Mouse (Mus musculus) left cerebral cortex, postnatal 10 days (tissue): ENCODE measurements at regions not wholly inside any gene's neighbourhood (a gene's known extent, or its start where the extent isn't known, plus 50 kb on each side); places are given as distances from the start of the nearest gene placed in this dataset.

ENCODE experiments used
- DNase-seq, 2 experiments: peaks; one replicate each; pipeline ENCODE4 v3.0.0; 2021 to 2022; ENCODE audit warnings: low spot score in 2 of 2, mixed read lengths in 1 of 2; ENCODE audit errors: extremely low spot score in 1 of 2
- intact Hi-C: fragments of 180-260 bp; cut with DNase I; formaldehyde crosslinking; loops from one replicate; pipeline ENCODE4 v1.15.1; 2025

- intact Hi-C loops: no loop called here
- DNase-seq: no peak
These were observed 77.7 kb downstream of the Fam76b start for GRCm38 (mm10) chr9:13905086-13905669.

GRCm38 (mm10) chr9:13906736-13907135, 79.2 kb downstream of the Fam76b start:
- no peak for DNase-seq
- intact Hi-C loops: no loop called here

DNA sequence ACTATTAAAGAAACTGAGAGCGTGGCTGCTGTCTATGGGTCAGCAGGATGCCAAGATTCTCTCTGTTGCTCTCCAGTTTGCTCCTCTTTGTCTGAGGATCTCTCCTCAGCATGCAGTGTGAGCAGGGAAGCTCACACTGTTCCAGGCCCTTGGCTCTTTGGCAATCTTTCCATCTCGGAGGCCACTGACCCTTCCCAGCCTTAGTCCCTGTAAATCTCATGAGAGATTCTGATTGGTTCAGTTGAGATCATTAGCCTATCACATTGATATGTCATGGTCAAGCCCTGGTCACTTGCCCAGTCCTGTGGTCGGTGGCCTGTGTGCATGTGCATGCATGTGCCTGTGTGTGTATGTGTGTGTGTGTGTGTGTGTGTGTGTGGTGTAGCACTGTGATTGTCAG, 82.1 kb downstream of the Fam76b start:
- no peak for DNase-seq
- intact Hi-C loops: no loop called here

DNA sequence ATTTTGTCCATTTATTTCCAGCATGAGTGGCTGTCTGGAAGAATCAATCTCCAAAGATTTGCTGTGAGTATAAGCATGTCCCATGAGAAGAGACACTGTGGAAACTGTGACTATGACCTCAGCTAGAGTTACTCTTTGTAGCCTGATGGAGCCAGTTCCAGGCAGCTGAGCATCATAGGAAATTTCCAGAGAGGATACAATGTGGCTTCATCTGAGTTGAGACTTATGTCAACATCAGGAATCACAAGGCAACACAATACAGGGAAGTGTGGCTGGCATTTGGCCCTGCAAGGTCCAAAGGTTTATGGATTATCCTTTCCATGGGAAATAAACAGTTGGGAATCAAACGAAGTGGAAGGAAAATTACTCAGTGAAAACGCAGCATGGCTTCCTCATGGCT, 82.6 kb downstream of the Fam76b start:
- intact Hi-C loops: no loop called here
- DNase-seq: peak in 1 of 2 experiments; percentile 64

DNA sequence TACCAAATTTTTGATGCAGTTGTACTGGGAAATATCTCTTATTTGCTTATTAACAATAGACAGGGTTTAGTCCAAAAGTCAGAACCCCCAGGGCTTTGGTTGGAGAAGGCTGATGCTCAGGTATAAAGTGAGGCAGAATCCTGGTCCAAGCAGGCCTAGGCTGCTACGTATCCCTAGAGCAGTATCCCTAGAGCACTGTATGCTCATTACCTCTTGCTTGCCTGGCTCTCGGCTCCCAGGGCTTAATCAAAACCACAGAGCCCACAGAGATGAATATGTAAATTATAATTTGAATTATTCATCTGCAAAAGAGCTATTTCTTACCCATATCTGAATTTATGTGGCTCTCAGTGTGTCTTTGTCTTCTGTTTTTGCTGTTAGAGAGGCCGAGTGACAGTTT, 85.9 kb downstream of the Fam76b start:
- DNase-seq: no peak

GRCm38 (mm10) chr9:13914131-13914530, 86.6 kb downstream of the Fam76b start:
- intact Hi-C loops: no loop called here
- DNase-seq: no peak

More for the DNA sequence above, 85.9 kb downstream of the Fam76b start:
- intact Hi-C loops: no loop called here

DNA sequence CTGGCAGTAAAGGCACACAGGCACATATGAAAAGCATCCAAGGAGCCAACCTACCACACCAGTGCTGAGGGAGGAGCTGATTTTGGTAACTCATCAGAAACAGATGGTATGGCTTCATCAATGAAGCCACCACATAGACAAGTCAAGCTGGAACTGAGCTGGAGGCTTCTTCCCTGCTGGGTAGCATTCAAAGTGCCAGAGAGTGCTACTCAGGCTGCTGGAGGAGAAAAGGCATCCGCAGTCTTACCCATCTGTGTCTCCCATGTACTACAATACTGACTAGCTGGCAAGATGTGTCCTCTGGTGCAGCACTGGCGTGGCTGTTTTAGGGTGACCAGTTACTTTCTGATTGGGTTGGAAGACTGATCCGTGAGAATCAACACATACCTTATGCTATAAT, 87.3 kb downstream of the Fam76b start:
- DNase-seq: no peak
- intact Hi-C loops: no loop called here

GRCm38 (mm10) chr9:13916837-13917236, 89.3 kb downstream of the Fam76b start:
- no peak for DNase-seq
- intact Hi-C loops: no loop called here

GRCm38 (mm10) chr9:13918606-13919202, 91.2 kb downstream of the Fam76b start:
- DNase-seq: peak in 1 of 2 experiments; percentile 36
- intact Hi-C loops: no loop called here

- intact Hi-C loops: no loop called here
- no peak for DNase-seq
These were observed 92.4 kb downstream of the Fam76b start for GRCm38 (mm10) chr9:13919739-13920410.

DNA sequence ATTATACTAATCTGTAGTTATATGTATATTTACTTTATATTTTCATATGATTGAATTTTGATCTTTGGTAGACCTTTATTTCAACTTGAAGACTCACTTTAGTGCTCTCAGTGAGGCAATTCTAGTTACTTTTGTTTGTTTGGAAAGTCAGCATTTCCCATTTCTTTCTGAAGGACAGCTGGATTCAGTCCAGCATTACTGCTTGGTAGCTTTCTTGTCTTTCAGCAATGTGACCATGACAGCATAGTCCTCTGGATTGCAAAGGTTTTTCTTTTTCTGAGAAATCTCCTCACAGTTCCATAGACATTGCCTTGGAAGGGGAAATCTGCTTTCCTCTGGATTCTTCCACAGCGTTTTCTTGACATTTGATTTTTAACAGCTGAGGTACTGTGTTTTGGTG, 93.1 kb downstream of the Fam76b start:
- intact Hi-C loops: no loop called here
- no peak for DNase-seq

DNA sequence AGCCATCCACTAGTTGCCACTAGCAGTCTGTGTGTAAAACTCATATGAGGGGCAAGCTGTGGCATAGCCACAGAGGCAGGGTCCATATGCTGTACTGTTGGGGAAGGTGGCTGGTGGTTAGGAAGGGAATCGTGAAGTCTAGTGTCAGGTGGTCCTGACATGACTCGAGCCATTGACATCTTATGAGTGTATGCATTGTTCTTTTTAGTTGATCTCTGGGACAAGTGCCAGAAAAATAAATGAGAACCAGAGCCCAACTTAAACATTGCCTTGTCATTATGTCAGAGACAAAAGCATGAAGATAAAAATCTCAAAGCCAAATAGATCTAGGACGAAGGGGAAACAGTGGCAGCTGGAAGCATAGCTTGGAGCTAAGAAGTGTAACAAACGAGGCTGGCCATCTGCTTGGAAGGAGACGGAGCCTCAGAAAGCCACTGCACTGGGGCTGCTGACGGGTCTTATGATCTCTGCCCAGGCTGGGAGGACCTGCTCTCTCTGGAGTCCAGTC, 104.5 kb downstream of the Fam76b start:
- no peak for DNase-seq
- intact Hi-C loops: no loop called here

DNA sequence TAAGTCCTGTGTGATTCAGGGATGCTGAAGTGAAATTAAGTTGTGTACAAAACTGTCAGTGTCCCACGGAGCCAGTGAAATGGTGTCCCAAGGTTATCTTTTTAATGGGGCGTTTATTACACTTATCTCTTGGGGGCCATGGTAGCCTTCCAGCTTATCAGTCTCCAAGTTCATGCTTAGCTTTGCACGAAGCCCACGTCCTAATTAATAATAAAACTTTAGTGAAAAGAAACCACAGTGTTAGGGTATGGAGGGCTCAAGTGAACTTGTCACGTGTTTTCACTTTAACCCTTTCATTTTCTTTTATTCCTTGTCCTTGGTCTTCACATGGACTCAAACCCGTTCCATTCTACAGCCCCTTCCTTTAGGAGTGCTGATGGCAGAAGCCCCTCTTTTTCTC, 105.9 kb downstream of the Fam76b start:
- DNase-seq: no peak
- intact Hi-C loops: no loop called here

DNA sequence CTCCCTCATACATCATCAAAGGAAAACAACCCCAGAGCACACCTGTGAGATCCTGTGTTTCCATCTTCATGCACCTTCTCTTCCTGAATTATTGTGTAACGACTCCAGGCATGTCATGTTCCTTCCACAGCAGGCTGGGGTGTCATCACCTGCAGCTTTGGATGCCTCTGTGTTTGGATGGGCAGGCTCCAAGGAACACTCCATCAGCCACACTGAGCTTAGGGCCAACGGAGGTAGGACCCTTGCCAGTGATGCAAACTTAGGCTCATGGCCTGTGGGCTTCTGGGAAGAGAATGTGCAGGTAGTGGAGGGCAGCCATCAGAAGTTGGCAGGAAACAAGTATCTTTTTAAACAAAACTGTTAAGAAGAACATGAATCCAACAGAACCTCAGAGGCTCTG, 109.8 kb downstream of the Fam76b start:
- DNase-seq: no peak
- intact Hi-C loops: no loop called here

DNA sequence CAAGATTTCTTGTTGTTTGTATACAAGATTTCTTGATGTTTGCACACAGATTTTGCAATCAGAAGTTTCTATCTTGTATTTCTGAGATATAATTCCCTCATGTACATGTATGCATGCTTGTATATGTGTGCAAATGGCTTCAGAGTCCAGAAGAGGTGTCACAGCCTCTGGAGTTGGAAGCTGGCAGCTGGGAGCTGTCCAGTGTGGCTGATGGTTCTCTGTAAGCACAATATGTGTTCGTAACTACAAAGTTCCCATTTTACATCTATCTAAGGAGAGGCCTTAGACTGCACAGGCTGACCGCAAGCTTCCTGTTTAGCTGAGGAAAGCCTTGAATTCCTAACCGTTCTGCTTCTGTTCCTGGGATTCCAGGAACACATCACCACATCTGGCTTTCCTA, 119.0 kb downstream of the Fam76b start:
- intact Hi-C loops: no loop called here
- no peak for DNase-seq

DNA sequence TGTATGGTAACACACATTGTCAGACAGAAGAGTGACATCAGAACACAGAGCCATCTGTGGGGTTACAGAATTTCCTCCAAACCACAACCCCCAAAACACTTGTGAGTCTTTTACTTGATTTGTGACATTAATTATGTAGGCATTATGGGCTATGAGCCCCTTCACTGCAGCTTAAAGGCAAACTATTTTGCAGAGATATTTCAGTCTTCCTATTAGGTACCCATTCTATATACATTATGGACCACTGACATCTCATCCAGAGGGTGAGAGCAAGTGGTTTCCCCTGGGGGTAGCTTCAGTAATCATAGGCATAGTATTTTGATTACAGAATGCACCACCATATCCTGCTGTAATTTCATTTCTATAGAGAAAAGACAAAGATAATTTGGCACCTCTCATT, 124.6 kb downstream of the Fam76b start:
- DNase-seq: no peak
- intact Hi-C loops: no loop called here

- intact Hi-C loops: no loop called here
- DNase-seq: no peak
These were observed 135.7 kb downstream of the Fam76b start for GRCm38 (mm10) chr9:13963140-13963763.

- DNase-seq: no peak
- intact Hi-C loops: no loop called here
These were observed 136.3 kb downstream of the Fam76b start for GRCm38 (mm10) chr9:13963796-13964195.

DNA sequence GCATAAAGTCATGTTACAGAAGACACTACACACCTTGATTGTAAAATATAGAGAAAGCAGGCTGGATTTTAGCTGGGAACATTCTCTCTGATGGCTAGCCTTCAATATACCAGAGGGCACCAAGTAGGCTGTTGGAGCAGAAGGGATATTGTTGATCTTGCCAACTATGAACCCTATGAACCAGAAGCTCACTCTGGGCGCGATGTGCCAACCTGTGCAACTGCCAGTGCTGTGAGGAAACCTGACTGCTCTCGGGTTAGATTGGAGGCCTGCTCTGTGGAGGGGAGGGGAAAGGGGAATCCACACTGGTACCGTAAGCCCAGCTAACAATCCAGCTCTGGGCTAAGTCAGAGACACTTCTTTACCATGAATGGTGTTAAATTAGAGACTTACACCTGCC, 136.7 kb downstream of the Fam76b start:
- intact Hi-C loops: no loop called here
- no peak for DNase-seq

DNA sequence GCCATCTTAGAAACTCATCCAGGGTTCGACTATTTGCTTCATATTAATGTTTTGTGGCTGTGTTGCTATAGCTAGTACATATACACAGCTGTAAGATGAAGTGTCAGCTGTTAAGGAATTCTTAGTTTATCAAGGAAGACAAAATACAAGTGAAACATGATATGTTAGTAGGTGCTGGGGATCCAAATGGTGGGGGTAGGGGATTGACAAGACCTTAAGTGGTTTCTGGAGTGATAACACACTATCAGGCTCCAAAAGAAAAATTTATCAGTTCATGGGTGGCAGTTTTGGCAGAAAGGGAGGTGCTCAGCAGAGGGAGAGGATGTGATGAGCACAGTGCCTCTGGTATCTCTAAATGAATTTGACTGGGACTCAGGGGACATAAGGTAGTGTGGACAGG, 138.7 kb downstream of the Fam76b start:
- DNase-seq: no peak
- intact Hi-C loops: no loop called here
